In the genomic region with DNA sequence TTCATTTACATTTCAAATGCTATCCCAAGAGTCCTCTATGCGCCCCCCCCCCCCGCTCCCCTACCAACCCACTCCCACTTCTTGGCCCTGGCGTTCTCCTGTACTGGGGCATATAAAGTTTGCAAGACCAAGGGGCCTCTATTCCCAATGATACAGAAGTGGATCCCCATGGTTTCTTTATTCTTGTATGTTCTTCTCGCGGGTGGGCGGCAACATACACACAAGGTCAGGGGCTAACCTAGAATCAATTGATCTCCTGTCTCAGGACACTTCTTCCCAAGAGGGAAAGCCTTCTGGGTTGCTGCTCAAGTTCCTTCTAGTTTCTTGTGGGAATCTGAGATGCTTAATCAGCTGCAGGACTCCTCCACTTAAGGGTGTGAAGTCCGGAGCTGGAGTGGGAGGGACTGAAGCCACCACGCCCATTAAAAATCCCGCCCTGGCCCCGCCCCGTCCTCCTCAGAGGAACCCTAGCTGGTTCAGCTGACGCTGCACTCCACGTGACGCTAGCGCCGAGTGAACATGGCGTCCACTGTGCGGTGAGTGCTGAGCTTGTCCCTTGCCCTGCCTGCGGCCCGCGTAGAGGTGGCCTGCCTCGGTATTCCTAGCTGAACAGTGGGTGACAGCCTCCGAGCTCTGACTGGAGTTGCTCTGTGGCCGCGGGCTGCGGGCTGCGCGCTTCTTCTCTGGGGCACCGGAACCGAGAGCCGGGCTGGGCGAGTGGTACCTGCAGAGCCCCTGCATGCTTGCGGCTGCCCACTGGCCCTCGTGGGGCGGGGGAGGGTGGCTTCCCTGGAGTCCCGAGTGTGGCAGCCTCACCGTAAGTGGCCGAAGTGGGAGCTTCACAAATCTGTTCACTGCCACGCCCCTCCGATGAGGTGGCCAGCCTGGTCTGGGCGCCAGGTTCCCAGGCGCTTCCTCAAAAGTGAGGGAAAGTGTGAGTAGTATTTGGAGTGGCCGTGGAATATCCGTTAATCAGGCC, we compare ENCODE assay signal across 8 mouse cellular contexts. TPM values are rescaled to one million over a fixed set of nuclear protein-coding genes. Genes with fewer than 3 reads are reported as not detected.
A peak's percentile ranks its signal among the peaks of the same experiment; 100 is the strongest.
DNase-seq lines count a peak whose midpoint lies in the region; ATAC-seq lines count a peak whose summit lies in the region.

A gene (plus strand): TSS at position 461 of the 979 bp plus-strand sequence.

- peak; percentile 95 to 98 for ATAC-seq in hematopoietic stem cell, adult 5-6 weeks (replicated peaks in 1 of 2; ENCODE audit: insufficient read depth in 1 of 2, low FRiP score in 2 of 2, low TSS enrichment in 1 of 2, low read depth in 1 of 2, poor library complexity in 2 of 2, severe bottlenecking in 2 of 2)

- DNase-seq in MN1 (ENCODE audit: low spot score): peak; percentile 88
- DNase-seq in cerebellum, adult 8-10 months: peak; percentile 60
- DNase-seq in forelimb bud, embryonic 11.5 days (ENCODE audit: low read depth, low spot score): peak; percentile 91
- DNase-seq in layer of hippocampus, postnatal 10 days (ENCODE audit: low spot score in 2 of 2): peak; percentile 80 to 84
- DNase-seq in lung, postnatal 10 days: peak; percentile 91
- DNase-seq in ovary, postnatal 36 days (ENCODE audit: low spot score): peak; percentile 85
- peak; percentile 65 for DNase-seq in thymus, postnatal 25 days

RNA-seq across cellular contexts. Expression of the gene that starts here (rescaled TPM):
- 23.5 and 28.3 TPM in 2 replicates for total RNA-seq in hematopoietic stem cell, adult 5-6 weeks (2017)
- total RNA-seq in layer of hippocampus, postnatal 10 days (2021): 10 to 100 TPM; 37.4 to 40.0 TPM

Comparison
In these comparisons a context has a peak if more than half of its experiments do, and no peak if none do; other contexts are left out.
1. Peak in every context shown above with its lines: DNase-seq and ATAC-seq.